Mouse (Mus musculus) cerebellum, adult 18-20 months (tissue): ENCODE measurements around the gene Cyp4a31.
"Not testable (repeated sequence)": the region's sequence is repeated elsewhere in the genome, so short reads cannot be mapped to it uniquely, and the experiment has no call there.

Experiments used
- DNase-seq, 2 experiments: peaks; one replicate each; pipeline ENCODE4 v3.0.0; 2021

Gene Cyp4a31

DNA sequence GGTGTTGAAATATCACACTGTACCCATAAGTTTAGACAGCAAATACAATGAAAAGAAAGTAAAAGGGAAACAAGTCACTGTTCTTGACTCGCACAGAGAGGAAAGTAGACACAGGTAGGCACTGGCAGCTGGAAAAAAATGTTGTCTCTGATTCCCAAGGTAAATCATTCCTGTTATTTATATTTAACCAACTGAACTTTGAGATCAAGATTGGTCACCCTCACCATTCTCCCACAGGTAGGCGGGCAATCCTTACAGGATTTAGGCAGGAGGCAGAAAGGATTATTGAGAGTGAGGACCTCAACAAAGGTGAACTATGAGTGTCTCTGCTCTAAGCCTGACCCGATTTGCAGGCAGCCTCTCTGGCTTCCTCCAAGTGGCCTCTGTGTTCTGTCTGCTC lies at the start of gene Cyp4a31:
Gene Cyp4a31 (plus strand): TSS at position 249 of the 400 bp plus-strand sequence.
- no peak for DNase-seq

DNA sequence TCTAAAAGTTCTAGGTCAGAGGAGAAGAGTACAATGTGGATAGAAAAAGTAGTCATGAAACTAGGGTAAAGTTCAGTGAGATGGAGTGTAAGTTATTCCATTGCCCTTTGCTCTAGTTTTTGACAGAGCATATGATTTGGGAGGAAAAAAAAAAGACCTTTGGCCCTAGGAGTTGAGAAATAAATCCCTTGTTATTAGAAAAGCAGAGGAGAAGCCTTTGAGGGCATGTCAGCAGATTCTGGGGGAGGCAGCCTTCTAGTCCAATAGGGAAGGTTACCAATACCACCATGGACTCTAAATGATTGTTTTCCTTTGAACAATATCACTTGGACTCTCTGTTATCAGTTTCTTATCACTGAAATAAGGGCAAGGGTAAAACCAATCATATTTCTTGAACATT lies 49.5 kb upstream of the Cyp4a31 start:
- DNase-seq = not testable (repeated sequence)

DNA sequence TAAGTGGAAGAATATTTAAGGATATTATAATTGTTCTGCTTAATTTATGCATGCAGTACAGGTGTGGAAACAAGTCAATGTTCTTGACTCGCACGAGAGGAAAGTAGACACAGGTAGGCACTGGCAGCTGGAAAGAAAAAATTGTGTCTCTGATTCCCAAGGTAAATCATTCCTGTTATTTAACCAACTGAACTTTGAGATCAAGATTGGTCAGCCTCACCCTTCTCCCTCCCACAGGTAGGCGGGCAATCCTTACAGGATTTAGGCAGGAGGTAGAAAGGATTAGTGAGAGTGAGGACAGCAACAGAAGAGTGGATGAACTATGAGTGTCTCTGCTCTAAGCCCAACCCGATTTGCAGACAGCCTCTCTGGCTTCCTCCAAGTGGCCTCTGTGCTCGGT lies 45.4 kb upstream of the Cyp4a31 start, which contains the start of gene Cyp4a10:
Gene Cyp4a10 (plus strand): TSS at position 265 of the 400 bp plus-strand sequence.
- not testable (repeated sequence) for DNase-seq

DNA sequence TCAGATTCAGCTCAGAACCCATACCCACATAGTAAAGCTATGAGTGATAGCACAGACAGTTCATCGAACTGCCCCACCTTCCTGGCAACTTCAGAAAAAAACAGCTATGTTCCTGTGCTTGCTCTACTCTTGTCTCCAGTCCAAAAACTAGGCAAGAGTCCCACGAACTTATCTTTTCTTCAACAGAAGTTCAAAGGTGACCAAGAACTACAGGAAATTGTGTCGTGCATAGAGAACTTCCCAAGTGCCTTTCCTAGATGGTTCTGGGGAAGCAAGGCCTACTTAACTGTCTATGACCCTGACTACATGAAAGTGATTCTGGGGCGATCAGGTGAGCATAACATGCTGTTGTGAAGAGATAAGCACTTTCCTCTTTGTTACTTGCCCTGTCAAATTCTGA lies 44.0 kb upstream of the Cyp4a31 start:
- DNase-seq = no peak

DNA sequence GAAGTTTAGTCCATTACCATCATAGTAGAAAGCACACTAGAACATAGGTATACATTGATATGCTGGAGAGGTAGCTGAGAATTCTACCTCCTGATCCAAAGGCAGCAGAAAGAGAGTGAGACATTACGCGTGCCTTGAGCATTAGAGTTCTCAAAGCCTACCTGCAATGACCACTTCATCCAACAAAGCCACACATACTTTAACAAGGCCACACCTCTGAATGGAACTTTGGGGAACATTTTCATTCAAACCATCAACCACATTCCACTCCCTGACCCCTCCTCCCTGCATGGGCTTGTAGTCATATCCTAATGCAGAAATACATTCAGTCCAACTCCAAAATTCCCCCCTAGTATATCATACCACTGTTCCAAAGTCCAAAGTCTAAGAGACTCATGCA lies 41.7 kb upstream of the Cyp4a31 start:
- no peak for DNase-seq

DNA sequence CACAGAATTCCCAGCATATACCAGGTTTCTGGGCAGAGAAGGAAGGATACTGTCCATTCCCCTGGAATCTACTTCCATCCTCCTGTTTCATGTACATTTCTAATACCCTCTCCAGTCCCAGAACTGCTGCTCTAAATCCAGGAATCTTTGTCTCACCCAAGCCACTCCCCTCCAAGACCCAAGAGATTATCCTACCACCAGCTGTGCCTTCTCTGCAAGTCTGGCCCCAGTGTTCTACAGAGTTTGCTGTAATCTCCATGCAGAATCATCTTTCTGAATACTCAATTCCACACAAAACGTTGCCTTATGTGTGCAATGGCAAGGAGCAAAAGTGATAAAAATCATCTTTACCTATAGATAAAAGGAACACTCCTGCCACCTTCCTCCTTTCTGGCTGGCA lies 18.3 kb upstream of the Cyp4a31 start:
- no peak for DNase-seq

DNA sequence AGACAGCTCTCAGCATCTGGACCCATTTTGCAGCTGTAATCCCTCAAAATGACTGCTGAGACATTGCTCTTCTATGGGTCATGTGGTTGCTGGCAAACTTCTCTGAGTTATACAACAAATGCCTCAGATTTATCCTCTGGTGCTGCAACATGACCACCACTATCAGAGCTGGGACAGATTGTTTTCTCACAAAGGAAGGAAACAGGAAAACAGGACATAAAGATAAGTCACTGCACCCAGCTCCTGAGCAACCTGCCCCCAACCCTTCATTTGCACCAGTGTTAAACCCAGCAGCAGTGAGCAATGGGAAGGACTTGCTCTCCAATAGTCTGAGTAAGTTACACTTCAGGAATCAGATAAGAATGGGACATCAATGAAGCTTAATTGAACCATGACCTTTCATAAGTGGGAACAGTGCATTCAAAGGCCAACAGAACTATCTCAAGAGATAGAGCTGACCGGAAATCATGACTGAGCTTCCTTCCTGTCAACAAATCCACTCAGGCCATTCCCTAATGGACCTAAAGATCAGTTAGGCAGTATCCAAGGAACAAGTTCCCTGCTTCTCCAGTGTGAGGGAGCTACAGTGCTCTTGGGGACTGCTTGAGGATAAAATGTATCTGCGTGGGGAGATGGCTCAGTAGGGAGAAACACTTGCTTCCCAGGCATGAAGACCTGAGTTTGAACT lies 17.2 kb upstream of the Cyp4a31 start:
- no peak for DNase-seq

DNA sequence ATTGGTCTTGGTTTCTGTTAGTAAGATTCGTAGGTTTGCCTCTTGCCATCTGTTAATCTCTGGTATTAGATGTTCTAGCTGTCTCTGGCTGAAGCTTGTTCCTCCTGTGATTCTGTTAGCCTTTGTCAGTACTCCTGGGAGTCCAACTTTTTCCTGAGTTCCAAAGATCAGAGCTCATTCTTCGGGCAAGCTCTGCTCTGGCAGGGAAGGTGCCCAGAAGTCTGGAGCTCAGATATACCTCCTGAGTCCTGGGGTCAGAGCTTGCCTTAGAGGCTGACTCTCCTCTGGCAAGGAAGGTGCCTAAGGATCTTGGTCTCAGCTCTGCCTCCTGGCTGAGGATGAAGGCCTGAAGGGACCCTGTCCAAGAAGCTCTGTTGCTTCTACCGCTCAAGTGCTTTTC lies 10.7 kb upstream of the Cyp4a31 start:
- DNase-seq = no peak

DNA sequence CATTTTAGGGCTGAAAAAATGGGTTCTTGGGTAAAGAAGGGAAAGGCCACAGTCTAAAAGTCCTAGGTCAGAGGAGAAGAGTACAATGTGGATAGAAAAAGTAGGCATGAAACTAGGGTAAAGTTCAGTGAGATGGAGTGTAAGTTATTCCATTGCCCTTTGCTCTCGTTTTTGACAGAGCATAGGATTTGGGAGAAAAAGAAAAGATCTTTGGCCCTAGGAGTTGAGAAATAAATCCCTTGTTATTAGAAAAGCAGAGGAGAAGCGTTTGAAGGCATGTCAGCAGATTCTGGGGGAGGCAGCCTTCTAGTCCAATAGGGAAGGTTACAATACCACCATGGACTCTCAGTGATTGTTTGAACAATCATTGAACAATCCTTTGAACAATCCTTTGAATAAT lies 7.9 kb upstream of the Cyp4a31 start:
- DNase-seq = no peak

DNA sequence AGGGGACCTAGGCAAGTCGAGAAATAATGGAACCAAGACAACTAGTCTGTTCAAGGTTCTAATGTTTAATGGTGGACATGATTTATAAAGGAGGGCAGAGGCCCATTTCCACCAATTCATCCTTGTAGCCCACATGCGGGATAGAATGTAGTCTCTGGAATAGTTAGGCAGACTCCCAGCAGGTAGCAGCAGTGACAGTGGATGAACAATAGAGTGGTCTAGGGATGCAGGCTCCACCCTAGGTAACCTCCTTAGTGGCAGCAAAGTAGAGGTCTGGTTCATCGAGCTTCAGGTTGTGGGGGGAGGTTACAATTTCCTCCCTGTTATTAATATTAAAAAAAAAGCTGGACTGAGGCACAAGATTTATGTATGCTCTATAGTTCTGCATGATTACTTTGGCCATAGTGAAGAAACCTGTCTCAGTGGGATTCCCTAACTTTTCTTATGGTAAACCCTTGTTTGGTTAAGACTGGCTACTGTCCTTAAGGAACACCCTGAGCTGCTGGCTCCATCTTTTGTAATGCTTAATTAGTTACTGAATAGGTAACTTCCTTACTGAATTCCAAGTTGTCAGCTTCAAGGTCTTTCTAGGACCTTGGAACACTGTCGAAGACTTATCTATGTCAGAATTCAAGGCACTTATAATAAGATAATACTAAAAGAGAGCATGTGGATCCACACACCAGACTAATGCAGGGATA lies 5.4 kb upstream of the Cyp4a31 start:
- DNase-seq = no peak

DNA sequence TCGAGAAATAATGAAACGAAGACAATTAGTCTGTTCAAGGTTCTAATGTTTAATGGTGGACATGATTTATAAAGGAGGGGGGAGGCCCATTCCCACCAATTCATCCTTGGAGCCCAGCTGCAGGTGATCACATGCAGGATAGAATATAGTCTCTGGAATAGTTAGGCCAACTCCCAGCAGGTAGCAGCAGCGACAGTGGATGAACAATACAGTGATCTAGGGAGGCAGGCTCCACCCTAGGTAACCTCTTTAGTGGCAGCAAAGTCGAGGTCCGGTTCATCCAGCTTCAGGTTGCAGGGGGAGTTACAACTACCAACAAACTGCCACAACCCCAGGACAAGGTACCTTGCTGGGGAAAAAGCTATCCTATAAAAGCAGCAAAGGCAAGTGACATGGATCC lies 2.2 kb upstream of the Cyp4a31 start:
- DNase-seq = not testable (repeated sequence)

DNA sequence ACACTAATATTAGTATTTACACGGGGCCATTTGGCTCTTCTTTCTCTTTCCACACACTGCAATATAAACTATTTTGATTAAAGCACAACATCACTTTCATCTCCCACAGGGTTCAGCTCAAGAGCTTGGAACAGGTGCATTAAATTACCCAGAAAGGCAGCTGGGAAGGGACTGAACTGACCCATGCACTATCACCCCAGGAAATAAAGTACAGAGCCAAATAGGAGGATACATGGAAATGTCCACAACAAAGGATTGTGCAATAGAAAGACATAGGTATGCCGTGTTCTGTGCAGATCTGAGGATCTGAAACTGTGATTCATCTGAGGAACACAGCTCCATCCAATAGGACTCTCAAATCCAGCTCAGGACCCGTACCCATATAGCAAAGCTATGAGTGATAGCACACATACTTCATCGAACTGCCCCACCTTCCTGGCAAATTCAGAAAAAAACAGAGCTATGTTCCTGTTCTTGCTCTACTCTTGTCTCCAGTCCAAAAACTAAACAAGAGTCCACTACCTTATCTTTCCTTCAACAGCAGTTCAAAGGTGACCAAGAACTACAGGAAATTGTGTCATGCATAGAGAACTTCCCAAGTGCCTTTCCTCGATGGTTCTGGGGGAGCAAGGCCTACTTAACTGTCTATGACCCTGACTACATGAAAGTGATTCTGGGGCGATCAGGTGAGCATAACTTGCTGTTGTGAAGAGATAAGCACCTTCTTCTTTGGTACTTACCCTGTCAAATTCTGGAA lies 1.2 kb downstream of the Cyp4a31 start:
- DNase-seq = not testable (repeated sequence)

DNA sequence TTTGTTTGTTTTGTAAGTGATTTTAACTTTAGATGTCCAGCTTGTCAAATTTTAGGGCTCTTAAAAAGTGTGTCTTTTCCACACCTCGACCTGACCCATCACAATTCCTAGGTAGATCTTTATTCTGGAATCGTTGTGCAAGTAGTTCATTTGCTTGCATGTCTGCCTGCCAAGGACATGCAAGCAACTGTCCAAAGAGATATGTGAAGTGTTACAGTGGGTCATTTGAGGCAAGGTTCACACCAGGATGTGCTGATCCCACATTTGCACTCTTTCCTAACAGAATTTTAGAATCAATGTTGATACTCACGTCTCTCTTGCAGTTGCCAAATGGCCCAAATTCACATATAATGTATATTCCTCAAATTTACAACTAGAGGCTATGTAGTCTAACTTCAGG lies 11.8 kb downstream of the Cyp4a31 start:
- DNase-seq = no peak

DNA sequence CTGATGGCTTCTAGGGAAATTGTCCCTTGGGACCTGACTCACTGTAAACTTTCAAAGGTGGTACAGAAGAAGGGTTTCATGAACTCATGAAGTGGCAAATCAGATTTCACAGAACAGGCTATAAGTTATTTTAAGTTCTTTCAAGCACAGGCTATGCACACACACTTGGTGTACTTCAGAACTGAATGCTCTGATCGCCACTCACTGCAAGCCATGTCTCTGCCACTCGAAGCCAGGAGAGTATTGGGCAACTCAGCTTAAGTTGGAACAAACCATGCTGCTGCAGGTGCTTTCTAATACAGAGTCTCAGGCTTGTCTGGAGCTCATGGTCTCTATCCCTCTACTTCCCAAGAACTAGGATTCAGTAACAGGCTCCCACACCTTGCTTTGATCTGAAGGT lies 12.3 kb downstream of the Cyp4a31 start:
- no peak for DNase-seq

DNA sequence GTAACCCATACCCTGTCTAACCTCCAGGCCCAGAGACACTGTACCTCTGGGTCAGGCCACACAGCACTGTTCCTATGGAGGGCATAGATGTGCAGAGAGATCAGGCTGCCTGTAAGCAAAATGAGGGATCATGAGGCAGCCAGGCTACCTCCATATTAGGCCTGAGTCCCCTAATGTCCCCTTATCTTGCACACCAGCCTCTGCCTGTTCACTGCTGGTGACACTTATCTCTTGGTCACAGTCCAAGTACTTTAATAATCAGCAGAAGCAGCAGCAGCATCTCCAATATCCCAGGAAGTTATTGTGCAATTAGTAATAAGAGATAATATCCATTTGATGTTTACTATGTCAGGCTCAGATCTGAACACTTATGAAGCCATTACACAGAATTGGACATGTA lies 19.6 kb downstream of the Cyp4a31 start:
- no peak for DNase-seq

DNA sequence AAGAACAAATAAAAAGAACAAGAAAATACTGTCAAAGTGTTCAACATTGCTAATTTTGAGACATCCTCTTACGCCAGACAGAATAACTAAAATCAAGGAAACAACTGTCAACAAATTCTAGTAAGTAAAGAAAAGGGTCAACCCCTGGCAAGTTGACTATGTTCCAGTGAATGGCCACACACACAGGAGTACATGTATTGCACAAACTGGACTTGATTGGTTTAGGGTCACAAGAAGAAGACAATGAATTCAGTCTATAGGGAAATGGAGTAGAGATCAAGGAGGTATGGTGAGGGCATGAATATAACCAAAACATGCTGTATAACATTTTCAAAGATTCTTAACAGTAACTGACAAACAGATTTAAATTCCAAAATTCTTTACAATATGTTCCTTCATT lies 32.9 kb downstream of the Cyp4a31 start:
- DNase-seq = no peak

DNA sequence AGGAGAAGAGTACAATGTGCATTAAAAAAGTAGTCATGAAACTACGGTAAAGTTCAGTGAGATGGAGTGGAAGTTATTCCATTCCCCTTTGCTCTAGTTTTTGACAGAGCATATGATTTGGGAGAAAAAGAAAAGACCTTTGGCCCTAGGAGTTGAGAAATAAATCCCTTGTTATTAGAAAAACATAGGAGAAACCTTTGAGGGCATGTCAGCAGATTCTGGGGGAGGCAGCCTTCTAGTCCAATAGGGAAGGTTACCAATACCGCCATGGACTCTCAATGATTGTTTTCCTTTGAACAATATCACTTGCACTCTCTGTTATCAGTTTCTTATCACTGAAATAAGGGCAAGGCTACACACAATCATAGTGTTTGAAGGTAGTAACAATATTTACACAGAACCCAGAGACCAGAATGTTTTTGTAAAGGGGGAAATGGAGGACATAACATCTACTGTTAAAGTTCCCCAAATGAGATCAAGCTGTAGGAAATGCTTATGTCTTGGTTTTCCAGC lies 33.4 kb downstream of the Cyp4a31 start:
- no peak for DNase-seq

DNA sequence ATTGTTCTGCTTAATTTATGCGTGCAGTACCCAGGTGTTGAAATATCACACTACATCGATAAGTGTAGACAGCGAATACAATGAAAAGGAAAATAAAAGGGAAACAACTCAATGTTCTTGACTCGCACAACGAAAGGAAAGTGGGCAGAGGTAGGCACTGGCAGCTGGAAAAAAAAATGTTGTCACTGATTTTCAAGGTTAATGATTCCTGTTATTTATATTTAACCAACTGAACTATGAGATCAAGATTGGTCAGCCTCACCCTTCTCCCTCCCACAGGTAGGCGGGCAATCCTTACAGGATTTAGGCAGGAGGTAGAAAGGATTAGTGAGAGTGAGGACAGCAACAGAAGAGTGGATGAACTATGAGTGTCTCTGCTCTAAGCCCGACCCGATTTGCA lies 37.2 kb downstream of the Cyp4a31 start, which contains the start of gene Cyp4a32:
Gene Cyp4a32 (plus strand): TSS at position 359 of the 400 bp plus-strand sequence.
- DNase-seq = not testable (repeated sequence)

DNA sequence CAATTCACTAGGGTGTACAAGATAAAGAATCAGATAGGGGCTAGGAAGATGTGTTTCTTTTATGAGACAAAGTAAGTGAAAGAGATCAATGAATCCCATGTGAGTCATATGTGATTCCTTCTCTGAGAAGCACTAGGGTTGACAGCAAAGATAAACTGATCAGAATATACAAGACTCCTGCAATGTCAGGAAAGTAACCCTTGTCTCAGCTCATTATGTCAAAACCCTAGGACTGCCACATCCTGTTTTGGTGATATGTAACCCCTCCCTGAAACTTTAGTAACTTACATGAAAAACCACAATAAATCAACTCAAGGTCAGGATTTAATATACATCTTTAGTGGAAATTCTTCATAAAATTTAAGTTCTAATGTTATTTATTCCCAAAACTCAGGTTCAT lies 50.6 kb downstream of the Cyp4a31 start:
- no peak for DNase-seq

DNA sequence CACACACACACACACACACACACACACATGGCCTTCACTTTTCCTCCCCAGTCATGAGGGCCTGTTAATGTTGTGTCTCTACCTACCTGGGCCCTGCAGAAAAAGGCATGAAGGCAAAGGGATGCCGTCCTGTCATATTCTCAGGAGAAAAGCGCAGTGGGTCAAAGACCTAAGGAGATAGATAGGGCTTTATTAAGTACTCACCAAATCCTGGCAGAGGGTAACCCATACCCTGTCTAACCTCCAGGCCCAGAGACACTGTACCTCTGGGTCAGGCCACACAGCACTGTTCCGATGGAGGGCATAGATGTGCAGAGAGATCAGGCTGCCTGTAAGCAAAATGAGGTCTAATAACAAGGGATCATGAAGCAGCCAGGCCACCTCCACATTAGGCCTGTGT lies 62.1 kb downstream of the Cyp4a31 start:
- DNase-seq = not testable (repeated sequence)
